Mouse (Mus musculus) megakaryocyte progenitor cell, adult 5-6 weeks (primary cell): ENCODE data around the gene Apon. TPM values are rescaled to one million over a fixed set of nuclear protein-coding genes. Genes with fewer than 3 reads are reported as not detected.
"Not testable (repeated sequence)": the region's sequence is repeated elsewhere in the genome, so short reads cannot be mapped to it uniquely, and the experiment has no call there.

Experiments used
- ATAC-seq: replicated peaks from 2 replicates; pipeline ENCODE4 v1.8.0; 2016; ENCODE audit warnings: mild to moderate bottlenecking, moderate TSS enrichment, inconsistent platforms; ENCODE audit not compliant: poor library complexity
- total RNA-seq, 2 experiments: library from RNA; stranded (forward) in 1 of 2; stranded (reverse) in 1 of 2; fragments of 157-497, 149-512 nt in 1 of 2; fragments of 200-1000 nt in 1 of 2; gene quantifications; 2 replicates each; pipeline versions ENCODE4 v1.2.3 to v1.2.4; 2015 to 2017

Gene Apon
- total RNA-seq, 2 experiments from 2014 or later = 0.08 to 0.10 TPM

DNA sequence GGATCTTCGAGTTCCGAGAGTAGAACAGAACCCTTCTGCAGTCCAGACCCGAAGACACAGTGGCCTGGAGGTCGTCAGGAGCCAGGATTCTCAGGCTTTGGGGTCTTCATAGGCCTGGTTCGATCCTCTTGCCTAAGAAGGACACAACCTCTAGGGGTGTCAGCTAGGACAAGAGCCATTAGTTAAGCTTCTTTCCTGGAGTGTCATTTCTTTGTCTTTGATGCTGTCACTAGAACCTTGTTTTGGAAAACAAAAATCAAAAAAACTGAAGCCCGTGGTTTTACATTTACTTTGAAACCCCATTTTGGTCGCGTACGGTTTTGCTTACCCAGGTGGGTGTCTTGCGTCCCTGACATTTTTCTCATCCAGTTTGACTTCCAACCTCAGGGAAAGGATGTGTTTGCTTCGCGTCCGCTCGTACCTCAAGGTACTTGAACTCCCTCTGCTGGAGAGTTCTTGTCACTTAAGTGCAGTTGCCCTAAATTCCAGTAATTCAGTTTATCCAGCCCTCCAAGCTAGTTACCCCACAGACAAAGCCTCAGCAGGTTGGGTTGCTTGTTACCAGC is 21.4 kb upstream of the Apon start:
- ATAC-seq = peak; percentile 59

DNA sequence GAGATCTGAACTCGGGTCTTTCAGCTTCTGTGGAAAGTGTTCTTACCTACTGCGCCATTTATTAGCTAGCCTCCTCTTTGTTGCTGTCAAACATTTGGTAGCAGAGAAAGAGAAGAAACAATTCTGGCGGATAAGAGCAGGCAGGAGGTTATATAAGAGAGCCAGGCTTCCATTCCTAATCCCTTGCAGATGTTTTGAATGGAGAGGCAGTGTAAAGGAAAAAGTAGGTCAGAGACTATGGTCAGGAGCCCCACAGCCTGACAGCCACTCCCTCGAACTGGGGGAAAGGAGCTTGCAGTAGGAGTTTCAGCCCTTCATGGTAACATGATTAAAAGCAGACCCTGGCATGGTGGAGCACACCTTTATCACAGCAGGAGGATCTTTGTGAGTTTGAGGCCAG is 17.6 kb upstream of the Apon start:
- ATAC-seq = no peak

DNA sequence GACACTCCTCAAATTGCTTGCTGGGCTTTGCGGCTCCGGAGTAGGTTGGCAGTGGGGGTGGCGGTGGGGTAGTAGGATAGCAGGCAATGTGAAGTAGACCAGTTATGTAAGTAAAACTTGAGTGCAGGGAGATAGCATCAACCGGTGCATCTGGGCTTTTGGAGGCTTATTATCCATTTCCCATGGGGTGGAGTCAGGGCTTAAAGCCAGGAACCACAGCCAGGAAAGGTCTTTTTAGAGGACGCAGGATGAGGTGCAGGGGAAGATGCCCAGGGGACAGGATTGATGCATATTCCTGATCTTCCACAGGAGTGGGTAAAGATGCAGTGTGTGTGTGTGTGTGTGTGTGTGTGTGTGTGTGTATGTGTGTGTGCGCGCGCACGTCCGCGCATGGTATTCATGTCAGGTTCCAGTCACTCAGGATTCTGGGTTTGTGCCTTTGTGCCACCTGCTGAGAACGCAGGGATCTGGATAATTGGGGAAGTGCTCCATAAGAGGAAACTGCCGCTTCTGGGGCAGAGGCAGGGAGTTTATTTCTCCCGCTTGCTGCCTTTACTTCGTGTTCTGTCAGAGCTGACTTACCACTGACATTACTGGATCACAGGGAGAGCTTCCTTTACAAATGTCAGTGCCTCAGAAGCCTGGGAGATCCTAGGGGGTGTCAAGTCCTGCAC is 16.0 kb upstream of the Apon start:
- ATAC-seq = peak; percentile 41

DNA sequence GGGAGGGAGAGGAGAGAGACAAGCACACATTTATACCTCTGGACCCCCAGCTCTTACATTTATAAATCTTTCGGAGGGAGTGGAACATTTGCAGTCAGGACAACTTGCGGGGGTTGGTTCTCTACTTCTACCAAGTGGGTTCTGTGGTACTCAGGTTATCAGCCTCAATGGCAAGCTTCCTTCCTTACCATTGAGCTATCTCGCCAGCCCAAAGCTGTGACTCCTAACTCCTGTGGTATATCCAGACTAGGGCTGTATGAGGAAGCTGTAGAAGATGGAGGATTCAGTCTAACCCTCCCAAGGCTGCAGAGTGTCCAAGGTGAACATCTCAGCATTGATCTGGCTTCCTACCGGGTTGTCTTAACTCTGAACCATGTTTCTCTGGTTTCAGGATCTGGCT is 14.8 kb upstream of the Apon start:
- no peak for ATAC-seq

DNA sequence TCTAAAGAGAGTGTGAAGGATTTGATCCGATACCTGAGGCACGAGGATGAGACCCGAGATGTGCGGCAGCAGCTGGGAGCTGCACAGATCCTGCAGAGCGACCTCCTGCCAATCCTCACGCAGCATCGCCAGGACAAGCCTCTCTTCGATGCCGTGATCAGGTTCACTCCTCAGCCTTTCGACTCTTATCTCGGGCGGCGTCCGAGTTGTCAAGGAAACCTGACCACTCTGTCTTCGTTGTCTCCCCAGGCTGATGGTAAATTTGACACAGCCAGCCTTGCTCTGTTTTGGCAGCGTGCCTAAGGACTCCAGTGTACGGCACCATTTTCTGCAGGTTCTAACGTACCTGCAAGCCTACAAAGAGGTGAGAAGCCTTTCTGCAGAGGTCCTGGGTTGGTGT is 13.8 kb upstream of the Apon start:
- peak; percentile 72 for ATAC-seq

DNA sequence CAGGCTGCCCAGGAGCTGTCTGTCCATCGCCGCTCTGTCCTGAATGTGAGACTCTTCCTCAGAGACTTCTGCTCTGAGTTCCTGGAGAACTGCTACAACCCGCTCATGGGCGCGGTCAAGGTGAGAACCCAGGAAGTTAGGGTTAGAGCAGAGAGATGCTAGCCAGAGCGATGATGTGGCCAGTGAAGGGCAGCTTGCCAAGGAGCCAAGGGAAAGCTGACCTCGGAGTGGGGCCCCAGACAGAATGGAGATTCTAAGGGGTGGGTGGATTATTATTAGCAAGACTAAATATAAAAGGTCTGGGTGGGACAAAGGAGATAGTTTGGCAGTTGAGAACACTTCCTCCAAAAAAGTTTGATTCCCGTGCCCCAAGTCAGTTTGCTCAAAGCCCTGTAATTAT is 10.6 kb upstream of the Apon start:
- ATAC-seq = no peak

DNA sequence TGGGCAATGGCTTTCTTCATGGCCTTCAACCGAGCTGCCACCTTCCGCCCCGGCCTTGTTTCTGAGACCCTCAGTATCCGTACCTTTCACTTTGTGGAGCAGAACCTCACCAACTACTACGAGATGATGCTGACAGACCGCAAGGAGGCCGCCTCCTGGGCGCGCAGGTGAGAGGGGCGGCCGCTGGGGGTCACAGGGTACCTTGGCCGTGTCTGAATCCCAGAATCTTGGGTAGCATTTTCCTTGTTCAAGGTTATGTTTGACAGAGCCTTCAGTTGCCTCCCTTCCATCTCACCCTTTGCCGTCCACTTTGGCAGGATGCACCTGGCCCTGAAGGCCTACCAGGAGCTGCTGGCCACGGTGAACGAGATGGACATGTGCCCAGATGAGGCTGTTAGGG is 9.8 kb upstream of the Apon start:
- no peak for ATAC-seq

DNA sequence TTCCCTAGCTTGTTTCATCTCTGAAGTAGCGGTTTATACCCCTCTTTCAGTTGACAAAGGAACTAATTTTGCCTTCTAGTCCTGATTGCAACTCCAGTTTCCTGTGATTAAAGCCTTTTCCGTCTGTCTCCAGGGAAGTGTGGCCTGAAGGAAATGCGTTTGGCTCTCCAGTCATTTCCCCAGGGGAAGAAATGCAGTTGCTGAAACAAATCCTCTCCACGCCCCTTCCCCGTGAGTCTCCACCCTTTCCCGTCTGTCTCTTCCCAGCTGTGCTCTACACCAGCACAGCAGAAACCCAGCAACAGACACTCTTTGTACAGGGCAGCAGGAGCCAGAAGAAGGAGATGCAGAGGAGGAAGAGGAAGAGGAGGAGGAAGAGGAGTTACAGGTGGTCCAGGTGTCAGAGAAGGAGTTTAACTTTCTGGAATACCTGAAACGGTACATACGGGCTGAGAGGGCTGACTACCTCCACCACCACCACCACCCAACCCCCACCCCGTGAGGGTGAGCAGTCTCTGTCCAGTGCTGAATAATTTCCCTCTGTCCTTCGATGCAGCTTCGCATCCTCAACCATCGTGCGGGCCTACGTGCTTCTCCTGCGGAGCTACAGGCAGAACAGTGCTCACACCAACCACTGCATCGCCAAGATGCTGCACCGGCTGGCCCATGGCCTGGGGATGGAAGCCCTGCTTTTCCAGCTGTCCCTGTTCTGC is 6.7 kb upstream of the Apon start:
- ATAC-seq = no peak

DNA sequence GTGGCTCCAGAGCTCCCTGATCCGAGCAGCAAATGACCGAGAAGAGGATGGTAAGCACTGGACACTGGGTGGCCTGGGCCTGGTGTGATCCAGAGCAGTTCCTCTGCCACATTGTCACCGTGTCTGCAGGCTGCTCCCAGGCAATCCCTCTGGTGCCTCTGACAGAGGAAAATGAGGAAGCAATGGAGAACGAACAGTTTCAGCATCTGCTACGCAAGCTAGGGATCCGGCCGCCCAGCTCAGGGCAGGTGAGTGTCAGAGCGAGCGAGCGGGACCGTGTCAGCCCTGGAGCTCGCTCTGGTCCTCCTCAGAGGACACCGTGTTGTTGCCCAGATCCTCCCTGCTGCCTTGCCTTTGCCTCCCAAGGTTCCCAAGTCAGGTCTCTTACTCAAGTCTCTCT is 3.3 kb upstream of the Apon start:
- ATAC-seq = peak; percentile 11; the same call in 1 of the 2 replicates

DNA sequence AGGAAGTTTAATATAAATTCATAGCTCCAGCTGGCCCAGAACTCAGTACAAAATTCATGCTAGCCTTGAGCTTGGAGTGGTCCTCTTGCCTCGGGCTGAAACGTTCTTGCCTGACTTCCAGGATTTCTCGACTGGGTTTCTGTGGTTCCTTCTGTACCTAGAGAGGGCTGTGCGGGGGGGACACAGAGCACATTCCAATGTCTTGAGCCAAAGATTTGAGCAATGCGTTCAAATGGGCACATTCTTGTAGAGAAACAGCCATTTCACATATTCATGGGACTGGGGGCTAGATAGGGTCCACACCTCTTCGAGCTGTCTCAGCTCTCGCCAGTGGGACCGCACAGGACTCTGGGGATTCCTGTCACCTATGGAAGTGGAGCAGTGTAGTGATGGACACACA is 2.0 kb downstream of the Apon start:
- no peak for ATAC-seq

DNA sequence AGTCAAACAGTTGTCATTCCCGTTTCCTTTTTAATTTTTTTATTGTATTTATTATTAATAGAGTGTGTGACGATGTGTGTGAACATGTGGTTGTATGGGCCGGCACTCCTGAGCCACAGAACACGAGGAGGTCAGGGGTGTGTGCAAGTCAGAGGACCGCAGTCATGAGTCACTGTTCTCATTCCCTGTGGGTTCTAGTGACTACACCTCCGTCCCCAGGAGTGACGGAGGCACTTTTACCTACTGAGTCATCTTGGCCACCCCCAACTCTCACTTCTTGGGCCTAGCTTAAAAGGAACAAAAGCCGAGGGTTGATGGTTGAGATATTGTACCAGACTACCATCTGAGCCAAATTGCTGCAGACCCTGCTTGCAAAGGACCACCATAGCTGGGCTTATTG is 2.4 kb downstream of the Apon start:
- no peak for ATAC-seq

DNA sequence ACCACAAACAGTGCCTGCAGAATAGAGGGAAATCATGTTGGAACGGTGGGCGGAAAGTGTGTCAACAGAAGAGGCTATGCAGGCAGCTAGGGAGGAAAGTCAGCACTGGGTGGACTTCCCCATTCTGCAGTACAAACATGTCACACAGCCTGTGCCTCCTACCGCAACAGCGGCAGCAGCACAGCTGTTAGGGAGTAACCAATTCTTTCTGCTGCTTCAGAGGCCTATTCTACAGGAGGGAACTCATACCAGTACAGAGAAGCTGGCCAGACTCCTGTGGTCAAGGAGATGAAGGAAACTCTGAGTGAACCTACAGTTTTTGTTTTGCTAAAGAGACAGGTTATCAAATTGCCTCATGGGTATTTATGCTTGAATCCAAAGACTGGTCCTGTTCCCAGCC is 5.1 kb downstream of the Apon start:
- peak; percentile 99 for ATAC-seq

DNA sequence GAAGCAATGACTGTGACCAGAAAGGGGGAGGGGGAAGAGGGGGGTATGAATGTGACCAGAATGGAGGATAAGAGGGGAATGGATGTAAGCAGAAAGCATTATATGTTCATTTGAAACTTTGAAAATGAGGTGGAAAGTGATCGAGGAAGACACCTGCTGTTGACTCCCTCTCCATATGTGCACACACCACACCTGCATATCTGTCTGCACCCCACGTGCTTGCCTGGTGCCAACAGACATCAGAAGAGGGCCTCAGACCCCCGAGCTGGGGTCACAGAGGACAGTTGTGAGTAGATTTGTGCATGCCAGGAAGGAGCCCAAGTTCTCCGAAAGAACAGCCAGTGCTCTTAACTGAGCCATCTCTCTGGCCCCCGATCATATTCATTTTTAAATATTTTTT is 6.0 kb downstream of the Apon start:
- no peak for ATAC-seq

DNA sequence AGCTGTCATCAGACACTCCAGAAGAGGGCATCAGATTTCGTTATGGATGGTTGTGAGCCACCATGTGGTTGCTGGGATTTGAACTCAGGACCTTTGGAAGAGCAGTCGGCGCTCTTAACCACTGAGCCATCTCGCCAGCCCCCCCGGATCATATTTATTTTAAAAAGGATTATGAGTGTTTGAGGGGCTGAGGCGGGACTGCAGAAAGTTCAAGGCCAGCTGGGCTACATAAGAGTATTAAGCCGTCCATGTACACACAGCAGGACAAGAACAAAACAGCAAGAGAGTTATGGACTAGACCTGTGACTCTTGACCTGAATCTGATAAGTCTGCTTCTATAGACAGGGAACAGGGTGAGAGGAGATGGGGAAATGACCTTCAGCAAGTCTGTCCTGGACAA is 6.5 kb downstream of the Apon start:
- ATAC-seq = not testable (repeated sequence)

DNA sequence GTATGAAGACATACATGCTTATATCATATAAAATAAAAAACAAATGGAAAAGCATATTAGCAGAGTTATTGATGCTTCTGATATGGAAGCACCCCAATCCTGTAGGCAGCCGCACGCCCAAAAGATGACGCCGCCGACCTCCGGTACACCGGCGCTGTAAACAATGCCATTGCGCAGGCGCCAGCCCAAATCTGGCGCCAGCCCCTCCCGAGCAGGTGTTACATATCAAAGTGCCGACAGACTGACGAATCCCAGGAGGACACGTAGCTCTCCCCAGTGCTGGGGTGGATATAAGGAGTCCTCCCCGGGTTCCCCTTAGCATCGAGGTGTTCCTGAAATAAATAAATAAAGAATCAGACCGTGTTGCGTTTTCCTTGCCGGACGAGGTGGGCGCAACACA is 8.4 kb downstream of the Apon start:
- ATAC-seq = no peak

DNA sequence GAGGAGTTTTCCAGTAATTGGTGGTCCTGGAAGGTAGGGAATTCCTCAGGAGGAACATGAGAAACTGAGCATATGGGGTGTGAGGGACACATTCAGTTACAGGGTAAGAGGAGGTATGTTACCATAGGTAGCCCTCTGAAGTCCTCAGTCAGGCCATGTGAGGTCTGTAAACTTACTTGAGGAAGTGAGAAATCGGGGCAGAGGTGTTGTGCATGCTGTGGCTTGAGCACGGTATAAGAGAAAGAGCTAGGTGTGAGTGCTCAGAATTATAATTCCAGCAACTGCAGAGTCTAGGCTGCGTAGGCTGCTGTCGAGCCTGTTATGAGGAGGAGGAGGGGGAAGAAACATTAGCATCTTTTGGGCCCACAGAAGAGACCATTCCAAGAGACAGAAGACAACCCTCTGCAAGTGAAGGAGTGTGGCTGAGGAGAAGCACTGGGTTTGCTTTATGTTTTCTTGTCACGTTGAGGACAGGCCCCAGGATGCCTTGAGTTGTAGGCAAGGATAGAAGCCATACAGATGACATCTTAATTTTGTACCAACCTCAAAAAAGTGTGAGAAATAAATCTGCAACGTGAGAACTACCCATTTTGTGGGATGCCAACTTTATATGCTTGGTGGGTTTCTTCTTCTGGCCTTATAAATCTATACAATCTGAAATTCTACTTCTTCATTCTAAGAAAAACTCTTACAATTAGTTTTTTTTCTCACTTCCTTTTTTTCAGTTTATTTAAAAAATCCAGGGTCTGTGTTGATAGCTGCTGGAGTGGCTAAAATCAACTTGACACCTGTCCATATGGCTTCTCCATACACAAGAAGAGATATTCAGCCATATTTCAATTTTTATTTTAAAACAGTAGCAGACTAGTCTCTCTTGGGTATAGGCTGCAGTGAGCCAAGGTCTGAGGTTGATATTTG is 9.8 kb downstream of the Apon start:
- no peak for ATAC-seq

DNA sequence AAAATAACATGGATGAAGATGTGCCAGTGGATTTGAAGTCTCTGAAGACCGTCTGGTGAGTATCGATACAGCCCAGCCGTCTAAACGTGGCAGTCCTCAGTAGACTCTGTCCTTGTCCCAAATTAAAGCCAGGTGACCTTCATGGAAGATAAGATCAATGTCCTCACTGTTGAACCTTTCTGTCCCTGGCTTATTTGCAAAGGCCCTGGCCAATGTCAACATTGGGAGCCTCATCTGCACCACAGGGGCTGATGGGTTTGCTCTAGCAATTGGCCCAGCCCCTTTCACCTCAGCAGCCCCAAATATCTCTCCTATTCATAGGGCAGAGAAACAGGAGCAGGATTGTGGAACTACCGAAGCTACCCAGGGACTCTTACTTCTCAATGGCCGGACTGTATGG is 14.5 kb downstream of the Apon start, which contains the start of gene Apof:
Apof (plus strand) TSS at position 301 of the 400 bp plus-strand sequence.
- ATAC-seq = no peak

DNA sequence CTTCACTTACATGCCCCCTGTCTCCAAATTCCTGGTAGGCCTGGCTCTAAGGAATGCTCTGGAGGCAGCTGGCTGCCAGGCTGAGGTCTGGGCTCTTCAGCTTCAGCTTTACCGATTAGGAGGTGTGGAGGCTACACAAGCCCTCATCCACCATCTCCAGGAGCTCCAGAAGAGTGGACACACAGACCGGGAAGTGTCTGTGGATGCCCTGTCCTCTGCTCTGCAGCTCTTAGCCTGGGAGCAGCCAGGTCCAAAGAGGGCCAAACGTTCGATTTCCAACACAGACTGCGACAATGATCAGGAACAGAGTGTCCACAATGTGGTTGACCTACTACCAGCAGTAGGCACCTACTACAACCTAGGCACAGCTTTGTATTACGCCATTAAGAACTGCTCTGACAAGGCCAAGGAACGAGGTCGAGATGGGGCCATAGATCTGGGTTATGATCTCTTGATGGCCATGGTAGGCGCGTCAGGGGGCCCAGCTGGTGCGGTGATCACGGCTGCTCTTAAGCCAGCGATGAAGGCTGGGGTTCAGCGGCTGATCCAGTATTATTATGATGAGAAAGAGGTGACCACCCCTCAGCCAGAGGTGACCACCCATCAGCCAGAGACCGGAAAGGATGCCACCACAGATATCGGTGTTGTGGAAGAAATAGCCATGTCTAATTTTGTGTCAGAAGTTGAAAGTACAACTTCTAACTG is 15.5 kb downstream of the Apon start:
- no peak for ATAC-seq

DNA sequence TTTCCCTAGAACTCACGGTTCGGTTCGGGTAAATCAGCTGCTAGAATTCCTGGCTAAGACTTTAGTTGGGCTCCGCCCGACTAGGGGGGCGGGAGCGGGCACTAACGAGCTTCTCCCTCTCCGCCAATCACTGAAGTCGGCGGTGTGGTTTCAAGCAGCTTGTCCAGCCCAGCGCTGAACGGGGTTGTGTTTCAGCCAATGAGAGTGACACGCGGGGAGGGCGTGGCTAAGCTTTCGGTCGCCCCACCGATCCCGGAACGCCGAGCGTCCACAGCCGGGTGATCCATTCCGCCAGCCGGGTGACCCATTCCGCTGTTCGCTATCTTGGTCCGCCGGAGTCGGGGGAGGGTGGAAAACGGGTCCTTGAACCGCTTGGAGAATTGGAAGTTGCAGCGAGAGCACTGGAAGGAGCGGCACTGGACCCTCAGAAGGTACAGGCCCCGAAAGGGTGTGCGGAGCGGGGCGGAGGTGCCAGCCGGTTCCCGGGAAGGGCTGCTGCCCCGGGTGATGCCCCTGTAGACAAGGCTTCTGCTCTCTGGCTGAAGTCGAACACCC is 16.5 kb downstream of the Apon start, which contains the start of gene Stat2:
Stat2 (plus strand) TSS at position 273 of the 555 bp plus-strand sequence.
- peak; percentile 98 for ATAC-seq

DNA sequence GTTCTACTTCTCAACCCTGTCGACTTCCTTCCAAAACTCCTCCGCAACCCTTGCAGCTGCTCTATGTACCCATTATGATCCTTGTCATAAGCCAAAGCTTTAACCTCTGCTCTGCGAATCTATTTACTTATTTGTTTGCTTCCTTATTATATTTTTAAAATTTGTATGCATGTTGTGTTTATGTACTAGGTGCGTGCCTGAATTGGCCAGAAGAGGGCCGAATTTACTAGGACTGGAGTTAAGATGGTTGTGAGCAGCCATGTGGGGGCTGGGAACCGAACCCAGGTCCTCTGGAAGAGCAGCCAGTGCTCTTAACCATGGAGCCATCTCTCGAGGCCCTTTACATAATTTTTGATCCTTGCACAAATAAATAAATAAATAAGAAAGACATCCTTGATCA is 17.0 kb downstream of the Apon start:
- ATAC-seq = peak; percentile 2; the same call in 1 of the 2 replicates
